Mouse (Mus musculus) hindbrain, embryonic 15.5 days (tissue): ENCODE measurements around the gene Gm10775. TPM values are rescaled to one million over a fixed set of nuclear protein-coding genes. Genes with fewer than 3 reads are reported as not detected.

ENCODE experiments used
- ATAC-seq: fragments of 200-750 bp; cut with Nextera tagmentation; 2 replicates; pipeline ENCODE4 v1.8.0; 2017; ENCODE audit warnings: low read depth, moderate number of reproducible peaks, moderate TSS enrichment; ENCODE audit not compliant: low FRiP score
- H3K27ac ChIP-seq: fragments of 300-500 bp; sonication (generic); replicated peaks from 2 replicates; pipeline ENCODE4 v1.5.1; 2015; ENCODE audit warnings: mild to moderate bottlenecking, inconsistent platforms
- H3K27me3 ChIP-seq: fragments of 300-500 bp; sonication (generic); 2 replicates; pipeline ENCODE4 v1.6.1; 2015; ENCODE audit warnings: control low read depth, inconsistent platforms
- H3K36me3 ChIP-seq: fragments of 300-500 bp; sonication (generic); 2 replicates; pipeline ENCODE4 v1.6.1; 2015; ENCODE audit warnings: control low read depth, inconsistent platforms
- H3K4me1 ChIP-seq: fragments of 300-500 bp; sonication (generic); replicated peaks from 2 replicates; pipeline ENCODE4 v1.6.1; 2015; ENCODE audit warnings: control low read depth, inconsistent platforms
- H3K4me2 ChIP-seq: fragments of 300-500 bp; sonication (generic); 2 replicates; pipeline ENCODE4 v1.6.1; 2015; ENCODE audit warnings: moderate library complexity, mild to moderate bottlenecking, inconsistent platforms
- H3K4me3 ChIP-seq: fragments of 300-500 bp; sonication (generic); 2 replicates; pipeline ENCODE4 v1.5.1; 2015; ENCODE audit warnings: mild to moderate bottlenecking, inconsistent platforms
- H3K9ac ChIP-seq: fragments of 300-500 bp; sonication (generic); 2 replicates; pipeline ENCODE4 v1.6.1; 2015; ENCODE audit warnings: inconsistent platforms
- H3K9me3 ChIP-seq: fragments of 300-500 bp; sonication (generic); 2 replicates; pipeline ENCODE4 v1.6.1; 2016; ENCODE audit warnings: control low read depth, inconsistent platforms
- WGBS: fragments of 180-500 bp; shearing (Covaris S2); methylation state at CpG from one replicate; pipeline ENCODE4 v1.1.7; 2015; 5-methylcytosine and 5-hydroxymethylcytosine counted together
- polyA plus RNA-seq: library from polyadenylated mRNA; unstranded; fragments of >200 nt; fragmentation: Nextera tagmentation; extraction: Ambion mirVana; gene quantifications from 2 replicates; pipeline ENCODE4 v1.2.1, GENCODE M21; 2015

Gene Gm10775
- polyA plus RNA-seq = 0.25 and 0.26 TPM in 2 replicates

- H3K36me3 ChIP-seq = peaks cover 52% of the 10 kb centered on the region
Observed at GRCm38 (mm10) chr13:65259239-65259638, at the start of gene Gm10775. TSS of gene Gm10775 (plus strand) at chr13:65259539.

GRCm38 (mm10) chr13:65225945-65226344 is 33.4 kb upstream of the Gm10775 start:
- no peaks in the 10 kb centered on the region for H3K4me1 ChIP-seq
- no peak overlapping the region for H3K4me3 ChIP-seq
- no peak overlapping the region for H3K4me2 ChIP-seq
- no peak for ATAC-seq
- H3K27me3 ChIP-seq = no peaks in the 10 kb centered on the region
- no peak overlapping the region for H3K9ac ChIP-seq
- H3K9me3 ChIP-seq = no peaks in the 10 kb centered on the region
- no peak overlapping the region for H3K27ac ChIP-seq
- 66% methylated on average over 6 of the region's 6 CpGs for WGBS
- no peaks in the 10 kb centered on the region for H3K36me3 ChIP-seq

More at GRCm38 (mm10) chr13:65259239-65259638, at the start of gene Gm10775:
- peak within 1 kb of the TSS; percentile 40 for H3K9ac ChIP-seq
- peak within 1 kb of the TSS; percentile 56 for H3K4me2 ChIP-seq
- WGBS = 46% methylated on average over 29 of the region's 29 CpGs
- peak within 1 kb of the TSS; percentile 36 for H3K4me3 ChIP-seq
- H3K4me1 ChIP-seq = no peaks in the 10 kb centered on the region
- H3K27me3 ChIP-seq = no peaks in the 10 kb centered on the region
- peak within 1 kb of the TSS; percentile 51; the same call in 1 of the 2 replicates for H3K27ac ChIP-seq
- peaks cover 37% of the 10 kb centered on the region for H3K9me3 ChIP-seq
- ATAC-seq = no peak

- Histone ChIP-seq H3K9me3 (no peaks in the 10 kb centered on the region), H3K36me3 (no peaks in the 10 kb centered on the region), H3K27ac (no peak overlapping the region), H3K27me3 (no peaks in the 10 kb centered on the region), H3K9ac (no peak overlapping the region), H3K4me1 (no peaks in the 10 kb centered on the region), H3K4me3 (no peak overlapping the region), H3K4me2 (no peak overlapping the region)
- WGBS = 83% methylated on average over 2 of the region's 2 CpGs
- no peak for ATAC-seq
Observed at GRCm38 (mm10) chr13:65226657-65227056, 32.7 kb upstream of the Gm10775 start.

- 74% methylated on average over 9 of the region's 9 CpGs for whole genome bisulfite sequencing
- no peak overlapping the region for H3K4me3 ChIP-seq
- no peak overlapping the region for H3K4me2 ChIP-seq
- H3K27me3 ChIP-seq = no peaks in the 10 kb centered on the region
- H3K9me3 ChIP-seq = 0 out of 2 replicates have a peak, but pooled peaks cover 5% of the 10 kb centered on the region
- H3K27ac ChIP-seq = no peak overlapping the region
- H3K4me1 ChIP-seq = peaks cover 12% of the 10 kb centered on the region
- no peak overlapping the region for H3K9ac ChIP-seq
- H3K36me3 ChIP-seq = no peaks in the 10 kb centered on the region
- ATAC-seq = no peak
Observed at GRCm38 (mm10) chr13:65237211-65237610, 22.1 kb upstream of the Gm10775 start.

GRCm38 (mm10) chr13:65240509-65241098 is 18.7 kb upstream of the Gm10775 start:
- ATAC-seq = peak; percentile 97
- peaks cover 19% of the 10 kb centered on the region for H3K4me1 ChIP-seq
- peaks cover 2% of the 10 kb centered on the region; the same call in 1 of the 2 replicates for H3K36me3 ChIP-seq
- WGBS = under 1% methylated on average over 28 of the region's 28 CpGs
- H3K4me2 ChIP-seq = peak overlapping the region; percentile 100
- H3K9ac ChIP-seq = peak overlapping the region; percentile 79
- H3K27me3 ChIP-seq = no peaks in the 10 kb centered on the region
- peak overlapping the region; percentile 66 for H3K4me3 ChIP-seq
- peak overlapping the region; percentile 95 for H3K27ac ChIP-seq
- peaks cover 11% of the 10 kb centered on the region for H3K9me3 ChIP-seq

- Histone ChIP-seq H3K4me2 (peak overlapping the region; percentile 100), H3K4me1 (peaks cover 19% of the 10 kb centered on the region), H3K9ac (peak overlapping the region; percentile 79), H3K9me3 (peaks cover 11% of the 10 kb centered on the region), H3K4me3 (peak overlapping the region; percentile 66), H3K27me3 (no peaks in the 10 kb centered on the region), H3K27ac (peak overlapping the region; percentile 95), H3K36me3 (peaks cover 7% of the 10 kb centered on the region; the same call in 1 of the 2 replicates)
- WGBS = under 1% methylated on average over 45 of the region's 45 CpGs
- ATAC-seq = peak; percentile 87
Observed at GRCm38 (mm10) chr13:65241099-65241626, 18.2 kb upstream of the Gm10775 start.

- ATAC-seq = peak; percentile 29; the same call in 1 of the 2 replicates
- 3% methylated on average over 51 of the region's 51 CpGs for WGBS
- Histone ChIP-seq H3K9ac (peak overlapping the region; percentile 79), H3K9me3 (peaks cover 11% of the 10 kb centered on the region), H3K27ac (peak overlapping the region; percentile 95), H3K36me3 (peaks cover 8% of the 10 kb centered on the region; the same call in 1 of the 2 replicates), H3K4me1 (peaks cover 19% of the 10 kb centered on the region), H3K27me3 (no peaks in the 10 kb centered on the region), H3K4me3 (peak overlapping the region; percentile 66), H3K4me2 (peak overlapping the region; percentile 100)
Observed at GRCm38 (mm10) chr13:65241627-65242318, 17.6 kb upstream of the Gm10775 start.

GRCm38 (mm10) chr13:65242319-65242787 is 17.0 kb upstream of the Gm10775 start:
- WGBS = 39% methylated on average over 27 of the region's 27 CpGs
- H3K4me3 ChIP-seq = peak overlapping the region; percentile 66
- H3K4me2 ChIP-seq = peak overlapping the region; percentile 100
- peaks cover 8% of the 10 kb centered on the region; the same call in 1 of the 2 replicates for H3K36me3 ChIP-seq
- peaks cover 19% of the 10 kb centered on the region for H3K4me1 ChIP-seq
- no peaks in the 10 kb centered on the region for H3K27me3 ChIP-seq
- H3K27ac ChIP-seq = no peak overlapping the region
- ATAC-seq = no peak
- H3K9ac ChIP-seq = peak overlapping the region; percentile 13; the same call in 1 of the 2 replicates
- peaks cover 10% of the 10 kb centered on the region for H3K9me3 ChIP-seq

GRCm38 (mm10) chr13:65243273-65243672 is 16.1 kb upstream of the Gm10775 start:
- H3K27ac ChIP-seq = no peak overlapping the region
- H3K9ac ChIP-seq = no peak overlapping the region
- ATAC-seq = no peak
- no peak overlapping the region for H3K4me2 ChIP-seq
- H3K36me3 ChIP-seq = peaks cover 17% of the 10 kb centered on the region; the same call in 1 of the 2 replicates
- H3K27me3 ChIP-seq = no peaks in the 10 kb centered on the region
- no peak overlapping the region for H3K4me3 ChIP-seq
- peaks cover 19% of the 10 kb centered on the region for H3K4me1 ChIP-seq
- 94% methylated on average over 4 of the region's 4 CpGs for WGBS
- H3K9me3 ChIP-seq = peaks cover 13% of the 10 kb centered on the region

- Histone ChIP-seq H3K9me3 (peaks cover 30% of the 10 kb centered on the region), H3K27ac (peak overlapping the region; percentile 51; the same call in 1 of the 2 replicates), H3K27me3 (no peaks in the 10 kb centered on the region), H3K4me2 (peak overlapping the region; percentile 56), H3K9ac (peak overlapping the region; percentile 40), H3K4me3 (peak overlapping the region; percentile 36), H3K36me3 (peaks cover 45% of the 10 kb centered on the region), H3K4me1 (no peaks in the 10 kb centered on the region)
- WGBS = 23% methylated on average over 36 of the region's 36 CpGs
- ATAC-seq = peak; percentile 85
Observed at GRCm38 (mm10) chr13:65258175-65258954, 974 bp upstream of the Gm10775 start.

- H3K27me3 ChIP-seq = no peaks in the 10 kb centered on the region
- no peaks in the 10 kb centered on the region for H3K4me1 ChIP-seq
- H3K9ac ChIP-seq = no peak overlapping the region
- no peak overlapping the region for H3K27ac ChIP-seq
- no peak overlapping the region for H3K4me3 ChIP-seq
- 97% methylated on average over 5 of the region's 5 CpGs for WGBS
- H3K4me2 ChIP-seq = no peak overlapping the region
- peaks cover 65% of the 10 kb centered on the region for H3K36me3 ChIP-seq
- no peak for ATAC-seq
- H3K9me3 ChIP-seq = peaks cover 52% of the 10 kb centered on the region
Observed at GRCm38 (mm10) chr13:65262086-65262485, 2.7 kb downstream of the Gm10775 start.
